Mouse (Mus musculus) midbrain, embryonic 10.5 days (tissue): ENCODE results near the gene Wwtr1. TPM values are rescaled to one million over a fixed set of nuclear protein-coding genes. Genes with fewer than 3 reads are reported as not detected.

Experiments
- DNase-seq: peaks from one replicate; pipeline ENCODE4 v3.0.0-alpha.2; 2017; ENCODE audit warnings: low spot score
- H3K27ac ChIP-seq: fragments of 300-500 bp; sonication (generic); replicated peaks from 2 replicates; pipeline ENCODE4 v1.5.1; 2016; ENCODE audit warnings: mild to moderate bottlenecking
- H3K27me3 ChIP-seq: fragments of 300-500 bp; sonication (generic); 2 replicates; pipeline ENCODE4 v1.6.1; 2016; ENCODE audit warnings: low read depth, mild to moderate bottlenecking; ENCODE audit not compliant: poor library complexity, severe bottlenecking
- H3K36me3 ChIP-seq: fragments of 300-500 bp; sonication (generic); 2 replicates; pipeline ENCODE4 v1.6.1; 2016; ENCODE audit warnings: mild to moderate bottlenecking, moderate library complexity
- H3K4me1 ChIP-seq: fragments of 300-500 bp; sonication (generic); 2 replicates; pipeline ENCODE4 v1.6.1; 2016
- H3K4me3 ChIP-seq: fragments of 300-500 bp; sonication (generic); 2 replicates; pipeline ENCODE4 v1.5.1; 2016; ENCODE audit warnings: mild to moderate bottlenecking, moderate library complexity
- H3K9me3 ChIP-seq: fragments of 300-500 bp; sonication (generic); replicated peaks from 2 replicates; pipeline ENCODE4 v1.6.1; 2016; ENCODE audit warnings: mild to moderate bottlenecking
- WGBS: fragments of 180-500 bp; shearing (Covaris S2); methylation state at CpG from one replicate; pipeline ENCODE4 v1.1.7; 2016; 5-methylcytosine and 5-hydroxymethylcytosine counted together
- polyA plus RNA-seq: library from polyadenylated mRNA; unstranded; fragments of >200 nt; fragmentation: Nextera tagmentation; extraction: Ambion mirVana; gene quantifications from 2 replicates; pipeline ENCODE4 v1.2.1, GENCODE M21; 2016

Gene Wwtr1
- polyA plus RNA-seq, 1 experiment from 2014 or later: 13.3 TPM

DNA sequence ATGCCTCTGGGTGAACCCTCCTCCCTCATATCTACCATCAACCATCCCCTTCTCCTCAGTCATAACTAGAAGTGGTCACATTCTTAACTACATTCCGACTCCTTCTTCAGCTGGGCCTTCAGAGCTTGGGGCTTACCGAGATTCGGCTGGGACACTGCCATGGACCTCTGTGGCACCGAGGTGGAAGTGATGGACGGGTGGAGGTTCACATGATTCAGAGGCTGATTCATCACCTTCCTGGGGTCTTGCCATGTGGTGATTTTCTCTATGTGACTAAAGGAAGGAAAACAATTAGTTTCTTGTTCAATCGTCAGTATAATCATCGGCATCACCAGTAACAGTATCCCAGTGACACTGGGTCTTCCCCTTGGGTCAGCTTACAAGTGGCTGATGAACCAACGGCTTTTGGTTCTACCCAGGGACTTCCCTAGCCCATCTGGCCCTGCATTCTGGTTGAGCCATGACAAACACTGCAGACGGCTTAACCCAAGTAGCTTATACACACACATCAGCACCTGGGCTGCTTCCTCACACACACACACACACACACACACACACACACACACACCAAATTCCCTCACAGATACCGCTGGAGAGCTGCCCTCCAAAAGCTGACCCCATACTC, 74.0 kb downstream of the Wwtr1 start:
- no peaks in the 10 kb centered on the region for H3K9me3 ChIP-seq
- WGBS: 93% methylated on average over 10 of the region's 10 CpGs
- no peak for DNase-seq

GRCm38 (mm10) chr3:57500846-57501245, 74.9 kb downstream of the Wwtr1 start:
- H3K9me3 ChIP-seq: no peaks in the 10 kb centered on the region
- H3K4me3 ChIP-seq: no peak overlapping the region
- H3K36me3 ChIP-seq: peaks cover 11% of the 10 kb centered on the region; the same call in 1 of the 2 replicates
- peaks cover 9% of the 10 kb centered on the region for H3K4me1 ChIP-seq
- no peaks in the 10 kb centered on the region for H3K27me3 ChIP-seq
- no peak overlapping the region for H3K27ac ChIP-seq
- no peak for DNase-seq
- WGBS: 92% methylated on average over 9 of the region's 9 CpGs

More for the DNA sequence above, 74.0 kb downstream of the Wwtr1 start:
- peaks cover 9% of the 10 kb centered on the region for H3K4me1 ChIP-seq
- H3K4me3 ChIP-seq: no peak overlapping the region
- H3K36me3 ChIP-seq: peaks cover 11% of the 10 kb centered on the region; the same call in 1 of the 2 replicates
- no peak overlapping the region for H3K27ac ChIP-seq
- no peaks in the 10 kb centered on the region for H3K27me3 ChIP-seq

DNA sequence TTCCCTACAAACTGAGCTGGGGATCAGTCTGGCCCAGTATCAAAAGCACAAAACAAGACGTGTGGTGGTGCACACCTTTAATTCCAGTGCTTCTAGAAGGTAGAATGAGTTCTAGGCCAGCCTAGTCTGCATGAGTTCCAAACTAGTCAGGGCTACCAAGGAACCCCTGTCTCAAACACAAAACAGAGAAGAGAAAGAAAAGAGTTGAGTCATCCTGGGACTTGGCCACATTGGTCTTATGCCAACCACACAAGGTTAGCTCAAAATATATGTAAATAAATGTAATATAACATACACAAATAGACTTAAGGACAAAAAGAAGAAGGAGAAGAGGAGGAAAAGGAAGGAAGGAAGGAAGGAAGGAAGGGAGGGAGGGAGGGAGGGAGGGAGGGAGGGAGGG, 77.9 kb downstream of the Wwtr1 start:
- WGBS: 94% methylated on average over 1 of the region's 1 CpGs
- H3K27me3 ChIP-seq: no peaks in the 10 kb centered on the region
- peaks cover 11% of the 10 kb centered on the region; the same call in 1 of the 2 replicates for H3K36me3 ChIP-seq
- no peaks in the 10 kb centered on the region for H3K9me3 ChIP-seq
- no peak overlapping the region for H3K4me3 ChIP-seq
- H3K4me1 ChIP-seq: no peaks in the 10 kb centered on the region
- no peak for DNase-seq
- H3K27ac ChIP-seq: no peak overlapping the region

DNA sequence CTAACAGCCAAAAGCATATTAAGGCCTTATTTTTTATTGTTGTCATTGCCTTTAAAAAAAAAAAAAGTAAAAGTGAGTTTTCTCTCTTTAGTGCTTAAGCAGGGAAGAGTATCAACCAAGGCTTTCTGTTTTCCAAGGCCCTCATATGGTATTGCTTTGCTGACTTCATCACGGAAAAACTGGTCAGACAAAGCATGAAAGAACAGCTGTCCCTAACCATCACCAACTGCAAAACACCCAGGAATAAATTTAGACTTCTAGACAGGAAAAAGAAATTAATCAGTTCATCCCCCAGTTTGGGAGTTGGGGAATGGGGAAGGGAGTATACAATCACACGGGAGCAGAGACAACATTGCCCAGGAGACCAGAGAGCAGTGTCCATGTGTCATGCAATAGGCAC, 79.3 kb downstream of the Wwtr1 start:
- no peaks in the 10 kb centered on the region for H3K9me3 ChIP-seq
- H3K27me3 ChIP-seq: no peaks in the 10 kb centered on the region
- no peak overlapping the region for H3K27ac ChIP-seq
- no peak for DNase-seq
- WGBS: 90% methylated on average over 2 of the region's 2 CpGs
- no peak overlapping the region for H3K4me3 ChIP-seq
- H3K36me3 ChIP-seq: peaks cover 9% of the 10 kb centered on the region; the same call in 1 of the 2 replicates
- H3K4me1 ChIP-seq: no peaks in the 10 kb centered on the region

GRCm38 (mm10) chr3:57487455-57488153, 88.1 kb downstream of the Wwtr1 start:
- H3K36me3 ChIP-seq: no peaks in the 10 kb centered on the region
- no peaks in the 10 kb centered on the region for H3K4me1 ChIP-seq
- WGBS: 75% methylated on average over 8 of the region's 8 CpGs
- DNase-seq: no peak
- no peaks in the 10 kb centered on the region for H3K9me3 ChIP-seq
- H3K4me3 ChIP-seq: no peak overlapping the region
- H3K27me3 ChIP-seq: no peaks in the 10 kb centered on the region
- no peak overlapping the region for H3K27ac ChIP-seq

- DNase-seq: no peak
- Histone ChIP-seq H3K36me3 (no peaks in the 10 kb centered on the region), H3K9me3 (no peaks in the 10 kb centered on the region), H3K4me3 (no peak overlapping the region), H3K27ac (no peak overlapping the region), H3K27me3 (no peaks in the 10 kb centered on the region), H3K4me1 (no peaks in the 10 kb centered on the region)
- WGBS: 93% methylated on average over 4 of the region's 4 CpGs
Observed at GRCm38 (mm10) chr3:57486068-57486467, 89.6 kb downstream of the Wwtr1 start.

- Histone ChIP-seq H3K27ac (no peak overlapping the region), H3K36me3 (peaks cover 4% of the 10 kb centered on the region), H3K27me3 (no peaks in the 10 kb centered on the region), H3K4me3 (no peak overlapping the region), H3K4me1 (no peaks in the 10 kb centered on the region), H3K9me3 (no peaks in the 10 kb centered on the region)
- WGBS: 92% methylated on average over 5 of the region's 5 CpGs
- DNase-seq: no peak
Observed at GRCm38 (mm10) chr3:57481981-57482380, 93.7 kb downstream of the Wwtr1 start.

DNA sequence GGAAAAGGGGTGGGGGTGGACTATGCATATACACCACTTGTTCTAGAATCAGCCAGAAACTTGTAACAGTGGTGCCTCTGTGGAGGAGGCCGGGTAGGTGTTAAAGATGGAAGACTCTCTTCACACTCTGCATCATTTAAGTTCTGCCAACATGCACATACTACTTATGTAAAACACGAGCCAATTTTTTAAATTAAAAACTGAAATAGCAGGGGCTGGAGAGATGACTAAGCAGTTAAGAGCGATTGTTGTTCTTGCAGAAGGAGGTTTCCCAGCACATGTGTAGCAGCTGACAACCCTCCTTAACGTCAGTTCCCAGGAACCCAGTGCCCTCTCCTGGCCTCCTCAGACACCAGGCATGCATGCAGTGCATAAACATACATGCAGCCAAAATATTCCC, 95.1 kb downstream of the Wwtr1 start:
- Histone ChIP-seq H3K27me3 (no peaks in the 10 kb centered on the region), H3K27ac (no peak overlapping the region), H3K4me1 (no peaks in the 10 kb centered on the region), H3K36me3 (peaks cover 12% of the 10 kb centered on the region), H3K4me3 (no peak overlapping the region), H3K9me3 (no peaks in the 10 kb centered on the region)
- DNase-seq: no peak
- 86% methylated on average over 4 of the region's 4 CpGs for WGBS

DNA sequence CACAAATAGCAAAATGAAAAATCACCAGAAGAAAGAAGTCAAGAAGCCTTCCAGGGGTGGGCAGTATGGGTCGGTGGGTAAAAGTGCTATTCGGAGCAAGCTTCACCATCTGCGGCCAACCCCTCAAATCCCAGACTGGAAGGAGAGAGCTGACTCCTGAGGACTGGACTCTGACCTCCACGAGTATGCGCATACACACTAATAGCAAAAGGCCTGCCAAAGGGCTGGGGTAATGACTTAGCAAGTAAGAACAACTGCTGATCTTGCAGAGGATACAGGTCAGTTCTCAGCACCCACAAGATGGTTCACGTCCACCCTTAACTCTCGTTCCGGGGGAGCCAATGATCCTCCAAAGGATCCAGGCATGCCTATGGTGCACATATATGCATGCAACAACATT, 101.3 kb downstream of the Wwtr1 start:
- Histone ChIP-seq H3K27ac (no peak overlapping the region), H3K9me3 (no peaks in the 10 kb centered on the region), H3K4me3 (no peak overlapping the region), H3K27me3 (no peaks in the 10 kb centered on the region), H3K4me1 (peaks cover 45% of the 10 kb centered on the region), H3K36me3 (peaks cover 12% of the 10 kb centered on the region)
- no peak for DNase-seq
- WGBS: 93% methylated on average over 8 of the region's 8 CpGs

DNA sequence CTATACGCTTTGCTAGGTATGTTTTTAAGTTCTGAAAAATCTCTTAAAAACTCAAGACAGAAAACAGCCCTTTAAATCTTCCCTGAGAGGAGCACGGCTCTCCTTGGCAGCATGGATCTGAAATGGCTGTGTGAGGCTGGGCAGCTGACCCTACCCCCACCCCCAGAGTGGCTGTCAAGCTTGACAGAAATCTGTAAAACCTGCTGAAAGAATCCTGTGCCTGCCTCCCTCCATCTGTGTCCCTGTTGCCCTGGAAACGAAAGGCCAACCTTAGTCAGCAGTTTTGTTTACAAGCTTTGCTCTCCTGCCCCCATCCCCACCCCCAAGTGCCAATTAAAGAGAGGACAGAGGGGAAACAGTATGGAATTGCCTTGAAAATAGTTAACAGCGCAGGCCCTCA, 103.3 kb downstream of the Wwtr1 start:
- 38% methylated on average over 4 of the region's 4 CpGs for WGBS
- no peaks in the 10 kb centered on the region for H3K27me3 ChIP-seq
- H3K36me3 ChIP-seq: peaks cover 12% of the 10 kb centered on the region
- peak; percentile 76 for DNase-seq
- H3K9me3 ChIP-seq: no peaks in the 10 kb centered on the region
- peaks cover 45% of the 10 kb centered on the region for H3K4me1 ChIP-seq
- no peak overlapping the region for H3K4me3 ChIP-seq
- peak overlapping the region; percentile 81 for H3K27ac ChIP-seq

- H3K27ac ChIP-seq: peak overlapping the region; percentile 81
- peaks cover 2% of the 10 kb centered on the region; the same call in 1 of the 2 replicates for H3K36me3 ChIP-seq
- peaks cover 45% of the 10 kb centered on the region for H3K4me1 ChIP-seq
- peak; percentile 71 for DNase-seq
- no peaks in the 10 kb centered on the region for H3K9me3 ChIP-seq
- 2% methylated on average over 15 of the region's 15 CpGs for WGBS
- H3K4me3 ChIP-seq: peak overlapping the region; percentile 31
- H3K27me3 ChIP-seq: no peaks in the 10 kb centered on the region
Observed at GRCm38 (mm10) chr3:57470981-57471601, 104.6 kb downstream of the Wwtr1 start.

GRCm38 (mm10) chr3:57470326-57470725, 105.4 kb downstream of the Wwtr1 start:
- WGBS: 20% methylated on average over 5 of the region's 5 CpGs
- Histone ChIP-seq H3K27me3 (no peaks in the 10 kb centered on the region), H3K4me3 (no peak overlapping the region), H3K9me3 (no peaks in the 10 kb centered on the region), H3K4me1 (peaks cover 45% of the 10 kb centered on the region), H3K36me3 (no peaks in the 10 kb centered on the region), H3K27ac (peak overlapping the region; percentile 81)
- DNase-seq: peak; percentile 34

GRCm38 (mm10) chr3:57469325-57469724, 106.4 kb downstream of the Wwtr1 start:
- Histone ChIP-seq H3K9me3 (no peaks in the 10 kb centered on the region), H3K4me3 (no peak overlapping the region), H3K27me3 (no peaks in the 10 kb centered on the region), H3K36me3 (no peaks in the 10 kb centered on the region), H3K4me1 (peaks cover 42% of the 10 kb centered on the region), H3K27ac (no peak overlapping the region)
- DNase-seq: no peak
- WGBS: 95% methylated on average over 3 of the region's 3 CpGs
